Mouse (Mus musculus) mature B cell (primary cell): ENCODE results near the gene Ndufa3.

Experiments used
- in situ Hi-C: fragments of 300-500 bp; cut with MboI; formaldehyde crosslinking; loops from 2 replicates; pipeline ENCODE4 v1.14.3; 2019

Gene Ndufa3

DNA sequence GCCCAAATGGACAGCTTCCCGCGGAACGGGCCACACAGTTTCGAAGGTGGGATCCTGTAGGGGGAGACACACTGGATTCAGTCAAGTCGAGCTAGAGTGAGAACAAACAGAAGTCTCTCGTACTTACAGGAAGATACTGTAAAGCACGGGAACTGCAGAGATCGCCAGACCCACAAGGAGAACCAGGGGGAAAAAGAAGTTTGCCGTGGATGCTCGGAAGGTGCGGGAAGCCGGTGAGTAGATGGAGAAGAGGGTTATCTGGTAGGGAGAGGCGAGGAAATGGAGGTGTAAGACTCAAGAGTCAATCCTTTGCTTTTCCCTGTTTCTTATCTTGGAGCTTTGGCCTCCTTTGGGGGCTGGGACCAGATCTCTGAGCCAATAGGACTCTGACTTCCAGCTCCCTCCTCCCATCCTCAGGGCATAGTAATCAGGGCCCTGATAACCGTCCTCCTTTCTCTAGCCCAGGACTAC, 49.8 kb downstream of the Ndufa3 start:
- in situ Hi-C loops, result no loop called here
